Mouse (Mus musculus) cerebellum, adult 18-20 months (tissue): ENCODE results near the gene Dock2.

ENCODE experiments used
- DNase-seq, 2 experiments: peaks; one replicate each; pipeline ENCODE4 v3.0.0; 2021

Dock2 gene

GRCm38 (mm10) chr11:34769396-34769795, 14.3 kb downstream of the Dock2 start:
- DNase-seq = no peak

DNA sequence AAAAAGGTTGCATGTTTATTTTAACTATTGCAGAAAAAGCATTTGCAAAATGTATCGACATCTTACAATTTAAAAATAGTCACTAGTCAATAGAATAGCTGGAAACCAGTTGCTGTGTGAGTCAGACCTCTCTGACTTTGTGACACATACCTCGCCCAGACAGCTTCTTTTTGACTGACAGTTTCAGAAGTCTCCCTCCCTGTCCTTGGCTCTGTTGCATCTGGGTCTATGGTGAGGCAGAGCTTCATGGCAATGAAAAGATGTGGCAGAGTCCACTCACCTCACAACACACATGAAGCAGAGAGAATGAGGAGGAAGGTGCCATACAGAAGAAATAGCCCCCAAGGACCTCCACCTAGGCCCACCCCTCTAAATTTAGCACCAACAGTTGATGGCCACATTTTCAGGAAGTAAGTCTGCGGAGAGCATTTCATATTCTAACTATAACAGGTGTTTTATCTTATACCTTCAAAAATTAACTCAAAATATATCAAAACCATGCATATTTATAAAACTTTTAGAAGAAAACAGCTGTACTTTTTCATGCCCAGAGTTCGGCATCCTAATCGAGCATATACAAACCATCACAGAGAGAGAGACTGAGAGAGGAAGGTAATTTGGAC, 19.8 kb downstream of the Dock2 start:
- no peak for DNase-seq

- DNase-seq = no peak
Observed at GRCm38 (mm10) chr11:34762570-34763127, 21.0 kb downstream of the Dock2 start.

DNA sequence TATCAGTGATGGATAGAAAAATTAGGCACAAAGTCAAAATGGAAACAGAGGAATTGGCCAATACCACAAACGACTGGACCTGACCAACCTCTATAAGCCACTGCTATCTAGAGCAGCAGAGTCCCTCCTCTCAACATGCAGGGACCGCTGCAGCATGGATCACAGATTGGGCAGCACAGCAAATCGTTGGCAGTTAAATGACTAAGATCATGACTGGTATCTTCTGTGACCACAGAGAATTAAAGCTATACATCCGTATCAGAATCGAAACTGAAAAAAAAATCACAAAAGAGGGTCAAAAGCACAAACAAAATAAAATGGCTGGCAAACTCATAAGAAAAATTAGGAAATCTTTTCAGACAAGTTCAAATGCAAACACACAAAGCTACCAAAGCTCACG, 21.6 kb downstream of the Dock2 start:
- DNase-seq = no peak

GRCm38 (mm10) chr11:34759582-34759981, 24.1 kb downstream of the Dock2 start:
- DNase-seq = no peak

- no peak for DNase-seq
Observed at GRCm38 (mm10) chr11:34741081-34741480, 42.6 kb downstream of the Dock2 start.

- no peak for DNase-seq
Observed at GRCm38 (mm10) chr11:34739816-34740215, 43.9 kb downstream of the Dock2 start.

- DNase-seq = peak in 1 of 2 experiments; percentile 2
Observed at GRCm38 (mm10) chr11:34738945-34739344, 44.7 kb downstream of the Dock2 start.

DNA sequence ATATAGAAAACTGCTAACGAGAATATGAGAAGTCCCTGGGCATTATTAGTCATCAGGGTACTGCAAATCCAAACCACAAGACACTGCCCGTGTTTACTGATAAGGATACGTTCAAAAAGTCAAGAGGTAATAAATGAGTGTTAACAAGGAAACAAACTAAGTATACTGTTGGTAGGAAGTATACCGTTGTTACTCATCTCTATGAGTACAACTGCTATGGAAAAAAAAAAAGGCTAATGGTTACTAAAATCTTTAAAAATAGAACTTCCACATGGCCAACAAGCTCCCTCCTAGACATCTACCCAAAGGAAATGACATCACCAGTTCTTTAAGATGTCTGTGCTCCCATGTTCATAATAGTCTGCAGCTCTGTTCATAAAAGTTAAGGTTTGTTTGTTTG, 46.5 kb downstream of the Dock2 start:
- DNase-seq = no peak

DNA sequence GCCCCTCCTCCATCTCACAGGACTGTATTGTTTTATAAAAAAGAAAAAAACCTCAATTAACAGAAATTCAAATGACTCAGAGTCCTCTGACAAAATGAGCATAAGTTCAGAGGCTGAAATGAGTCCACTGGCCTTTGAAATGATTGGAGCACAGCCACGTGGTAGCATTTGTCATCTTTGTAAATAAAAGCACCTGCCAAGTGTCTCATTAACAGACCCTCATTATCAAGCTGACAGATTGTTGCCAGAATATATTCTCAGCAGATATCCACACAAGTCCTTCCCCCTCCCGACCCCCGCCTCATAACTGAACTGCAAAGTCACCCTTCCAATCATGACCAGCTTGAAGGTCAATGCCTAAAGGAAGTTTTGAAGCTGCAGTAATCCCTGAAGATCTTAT, 49.7 kb downstream of the Dock2 start:
- DNase-seq = no peak

DNA sequence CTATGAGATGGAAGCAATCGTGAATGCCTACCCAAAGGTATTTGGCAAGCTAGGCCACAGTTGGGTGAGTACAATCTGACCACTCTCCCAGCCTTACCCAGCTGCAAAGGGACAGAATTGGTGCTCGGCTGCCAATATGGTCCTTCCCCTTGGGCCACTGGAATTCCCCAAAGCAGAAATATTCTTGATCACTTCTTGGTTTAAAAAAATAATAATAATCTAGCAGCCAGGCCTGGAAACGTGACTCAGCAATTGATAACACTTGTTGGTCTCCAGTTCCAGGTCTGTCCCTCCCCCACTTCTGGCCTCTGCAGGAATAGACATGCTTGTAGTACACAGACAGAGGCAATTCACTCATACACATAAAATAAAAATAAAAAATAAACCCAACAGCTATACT, 56.2 kb downstream of the Dock2 start:
- no peak for DNase-seq

GRCm38 (mm10) chr11:34726699-34727347, 56.9 kb downstream of the Dock2 start:
- DNase-seq = no peak

- DNase-seq = no peak
Observed at GRCm38 (mm10) chr11:34713360-34713759, 70.3 kb downstream of the Dock2 start.

- no peak for DNase-seq
Observed at GRCm38 (mm10) chr11:34708278-34708677, 75.4 kb downstream of the Dock2 start.

GRCm38 (mm10) chr11:34707360-34707759, 76.3 kb downstream of the Dock2 start:
- no peak for DNase-seq

- no peak for DNase-seq
Observed at GRCm38 (mm10) chr11:34705108-34705446, 78.6 kb downstream of the Dock2 start.

DNA sequence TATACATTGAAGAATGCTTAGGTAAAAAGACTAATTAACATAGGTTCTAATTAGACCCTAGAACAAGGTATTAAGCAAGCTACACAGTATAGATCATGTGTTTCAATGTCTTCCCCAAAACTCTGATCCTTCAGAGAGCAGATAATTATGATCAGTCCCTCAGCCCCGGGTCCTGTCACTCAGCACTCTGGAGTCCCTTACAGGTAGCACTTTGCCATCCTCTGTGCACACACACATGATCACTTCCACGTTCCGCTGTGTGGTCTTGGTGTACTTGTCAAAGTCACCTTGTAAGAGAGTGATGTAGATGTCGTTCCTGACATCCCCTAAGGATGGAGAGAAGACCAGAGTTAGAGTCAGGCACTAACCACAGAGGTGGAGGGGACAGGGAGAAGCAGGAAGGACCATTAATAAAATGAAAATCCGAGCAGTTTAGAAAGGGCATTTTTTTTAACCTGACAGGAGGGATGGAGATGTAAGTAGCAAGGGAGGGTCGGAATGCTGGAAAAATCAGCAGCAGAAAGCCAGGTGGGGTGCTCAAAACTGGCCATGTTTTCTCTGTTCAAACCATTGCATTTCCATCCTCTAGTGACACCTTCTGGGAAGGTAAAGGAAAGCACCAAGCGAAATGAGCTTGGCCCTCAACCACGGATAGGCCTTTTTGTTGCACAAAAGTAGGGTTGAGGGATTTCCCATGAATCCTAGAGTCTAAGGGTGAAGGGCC, 79.1 kb downstream of the Dock2 start:
- no peak for DNase-seq

GRCm38 (mm10) chr11:34703851-34704250, 79.8 kb downstream of the Dock2 start:
- DNase-seq = no peak

GRCm38 (mm10) chr11:34681790-34682189, 101.9 kb downstream of the Dock2 start:
- DNase-seq = no peak

- DNase-seq = no peak
Observed at GRCm38 (mm10) chr11:34544631-34545030, 239.1 kb downstream of the Dock2 start.

DNA sequence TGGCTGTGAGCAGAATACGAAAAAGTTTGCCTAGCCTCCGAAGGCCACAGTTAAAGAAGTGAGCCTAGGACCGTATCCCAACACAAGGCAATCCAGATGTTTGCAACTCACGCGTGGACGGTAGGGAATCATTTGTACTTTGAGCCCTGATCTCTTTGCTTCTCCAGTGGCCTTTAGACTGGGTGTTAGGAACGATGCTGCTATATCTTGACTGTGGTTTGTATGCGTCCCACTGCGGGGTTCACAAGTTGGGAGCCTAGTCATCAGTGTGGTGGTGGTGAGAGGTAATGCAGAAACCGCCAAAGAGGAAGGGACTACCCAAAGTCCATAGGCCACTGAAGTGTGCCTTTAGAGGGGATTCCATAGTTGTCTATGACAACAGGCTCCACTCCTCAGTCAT, 251.6 kb downstream of the Dock2 start:
- no peak for DNase-seq

GRCm38 (mm10) chr11:34530971-34531370, 252.7 kb downstream of the Dock2 start:
- no peak for DNase-seq

DNA sequence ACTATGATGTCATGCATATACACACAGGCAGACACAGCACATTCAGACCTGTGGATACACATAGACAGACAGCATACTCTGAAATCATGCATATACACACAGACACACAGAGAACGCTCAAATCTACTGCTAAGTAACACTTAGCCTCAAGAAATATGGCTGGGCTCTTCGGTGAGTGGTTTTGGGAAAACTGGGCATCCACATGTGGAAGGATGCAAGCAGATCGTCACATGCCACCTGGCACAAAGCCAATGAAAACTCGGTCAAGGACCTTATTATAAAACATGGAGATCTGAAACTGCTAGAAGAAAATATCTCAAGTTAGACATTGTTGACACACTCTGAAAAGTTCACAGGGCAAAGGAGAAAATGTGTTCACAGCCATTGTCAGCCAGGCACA, 255.7 kb downstream of the Dock2 start:
- no peak for DNase-seq

DNA sequence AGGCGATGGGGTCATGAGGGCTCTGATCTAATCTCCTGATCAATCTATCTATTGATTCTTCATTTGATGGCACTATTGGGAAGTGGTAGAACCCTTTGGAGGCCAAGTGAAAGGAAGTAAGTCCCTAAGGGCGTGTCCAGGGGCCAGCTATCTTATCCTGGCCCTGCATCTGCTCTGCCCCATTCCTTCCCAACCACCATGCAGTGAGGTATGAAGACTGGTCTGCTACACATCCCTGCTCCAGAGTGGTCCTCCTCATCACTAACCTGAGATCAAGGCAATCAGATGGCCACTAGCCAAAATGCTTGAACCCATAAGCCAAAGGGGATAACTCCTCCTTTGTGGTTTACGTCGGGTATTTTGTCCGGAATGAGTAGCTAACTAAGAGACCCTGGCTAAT, 256.5 kb downstream of the Dock2 start:
- no peak for DNase-seq
